ENCODE assay signal across 7 mouse cellular contexts in genomic region chr4:83417160-83417819, GRCm38 (mm10). TPM values are rescaled to one million over a fixed set of nuclear protein-coding genes. Genes with fewer than 3 reads are reported as not detected.
A peak's percentile ranks its signal among the peaks of the same experiment; 100 is the strongest.
DNase-seq lines count a peak whose midpoint lies in the region; ATAC-seq and TF ChIP-seq lines count a peak whose summit lies in the region.

Snapc3 (plus strand) TSS chr4:83417724.

- H3K36me3 ChIP-seq in embryonic facial prominence, embryonic 10.5 days (replicated peaks): peaks cover 27% of the 10 kb centered on the region
- no peaks in the 10 kb centered on the region for H3K36me3 ChIP-seq in intestine, postnatal 0 days (ENCODE audit: control insufficient read depth, insufficient read depth)
- H3K36me3 ChIP-seq in midbrain, embryonic 12.5 days: 0 out of 2 replicates have a peak, but pooled peaks cover 1% of the 10 kb centered on the region
- H3K36me3 ChIP-seq in small intestine, adult 2 months (ENCODE audit: control insufficient read depth, insufficient read depth, low read length): no peaks in the 10 kb centered on the region

- peak within 1 kb of the TSS; percentile 83 for H3K9ac ChIP-seq in intestine, postnatal 0 days (ENCODE audit: low read depth, low read length)
- H3K9ac ChIP-seq in midbrain, embryonic 12.5 days (replicated peaks): peak within 1 kb of the TSS; percentile 95

- peaks cover 13% of the 10 kb centered on the region for H3K4me1 ChIP-seq in embryonic facial prominence, embryonic 10.5 days
- no peaks in the 10 kb centered on the region for H3K4me1 ChIP-seq in intestine, postnatal 0 days (replicated peaks; ENCODE audit: control insufficient read depth, insufficient read depth, low read length)
- H3K4me1 ChIP-seq in midbrain, embryonic 12.5 days: peaks cover 15% of the 10 kb centered on the region
- peaks cover 3% of the 10 kb centered on the region; the same call in 1 of the 2 replicates for H3K4me1 ChIP-seq in small intestine, adult 2 months (ENCODE audit: control insufficient read depth, insufficient read depth, insufficient read length, low read length)

- DNase-seq in adrenal gland, postnatal 10 days: peak; percentile 97
- DNase-seq in embryonic facial prominence, embryonic 10.5 days (ENCODE audit: low spot score): peak; percentile 98
- DNase-seq in gonadal fat pad, adult 2 months (ENCODE audit: low read depth): no peak
- peak; percentile 97 for DNase-seq in left cerebral cortex, postnatal 4 days

- no peaks in the 10 kb centered on the region for H3K27me3 ChIP-seq in embryonic facial prominence, embryonic 10.5 days (replicated peaks; ENCODE audit: low read depth, poor library complexity, severe bottlenecking)
- no peaks in the 10 kb centered on the region for H3K27me3 ChIP-seq in intestine, postnatal 0 days (replicated peaks; ENCODE audit: control insufficient read depth, insufficient read depth, low read length)
- H3K27me3 ChIP-seq in midbrain, embryonic 12.5 days: no peaks in the 10 kb centered on the region
- H3K27me3 ChIP-seq in small intestine, adult 2 months (ENCODE audit: control insufficient read depth, insufficient read depth, low read length): no peaks in the 10 kb centered on the region

- WGBS in embryonic facial prominence, embryonic 10.5 days: under 1% methylated on average over 41 of the region's 41 CpGs
- under 1% methylated on average over 41 of the region's 41 CpGs for WGBS in intestine, postnatal 0 days
- WGBS in midbrain, embryonic 12.5 days: 1% methylated on average over 41 of the region's 41 CpGs
- under 1% methylated on average over 41 of the region's 41 CpGs for WGBS in small intestine, adult 2 months

- H3K4me2 ChIP-seq in intestine, postnatal 0 days (replicated peaks; ENCODE audit: low read depth): peak within 1 kb of the TSS; percentile 71
- peak within 1 kb of the TSS; percentile 67 for H3K4me2 ChIP-seq in midbrain, embryonic 12.5 days (replicated peaks)

- intact Hi-C loops in left cerebral cortex, postnatal 4 days (cut with DNase I): loop anchor here (10.0 kb wide), 1 partner anchor 112 kb away; no protein-coding TSS in a partner anchor

- peak; percentile 69 for TF ChIP-seq POLR2A in small intestine, adult 2 months (IDR thresholded peaks at IDR 0.05; ENCODE audit: low read depth, low read length)

- H3K4me3 ChIP-seq in embryonic facial prominence, embryonic 10.5 days: peak within 1 kb of the TSS; percentile 91
- H3K4me3 ChIP-seq in intestine, postnatal 0 days (ENCODE audit: low read depth, low read length): peak within 1 kb of the TSS; percentile 91
- peak within 1 kb of the TSS; percentile 75 for H3K4me3 ChIP-seq in midbrain, embryonic 12.5 days
- H3K4me3 ChIP-seq in small intestine, adult 2 months (ENCODE audit: low read depth, low read length): peak within 1 kb of the TSS; percentile 82

- peaks cover 4% of the 10 kb centered on the region; the same call in 1 of the 2 replicates for H3K9me3 ChIP-seq in embryonic facial prominence, embryonic 10.5 days
- no peaks in the 10 kb centered on the region for H3K9me3 ChIP-seq in intestine, postnatal 0 days (ENCODE audit: control insufficient read depth)
- 0 out of 2 replicates have a peak, but pooled peaks cover 4% of the 10 kb centered on the region for H3K9me3 ChIP-seq in midbrain, embryonic 12.5 days

- H3K27ac ChIP-seq in embryonic facial prominence, embryonic 10.5 days (replicated peaks): peak within 1 kb of the TSS; percentile 95
- H3K27ac ChIP-seq in intestine, postnatal 0 days (ENCODE audit: low read depth, low read length): peak within 1 kb of the TSS; percentile 60
- peak within 1 kb of the TSS; percentile 83 for H3K27ac ChIP-seq in midbrain, embryonic 12.5 days (replicated peaks)
- peak within 1 kb of the TSS; percentile 91 for H3K27ac ChIP-seq in small intestine, adult 2 months (ENCODE audit: insufficient read depth, low read depth, low read length)

- TF ChIP-seq CTCF in intestine, postnatal 0 days (IDR thresholded peaks at IDR 0.05; ENCODE audit: low read depth): peak; percentile 24; the same call in 1 of the 2 replicates
- TF ChIP-seq CTCF in small intestine, adult 2 months (IDR thresholded peaks at IDR 0.05; ENCODE audit: extremely low read depth, insufficient read length, insufficient replicate concordance, low read depth, low read length): no peak

- peak; percentile 99 for ATAC-seq in intestine, postnatal 0 days
- peak; percentile 100 for ATAC-seq in midbrain, embryonic 12.5 days (ENCODE audit: low FRiP score, low read depth)

RNA-seq across cellular contexts. Expression of gene Snapc3, which starts in this region (rescaled TPM):
- 10 to 100 TPM; 18.9 to 31.3 TPM for total RNA-seq in adrenal gland, postnatal 10 days (2021)
- polyA plus RNA-seq in embryonic facial prominence, embryonic 10.5 days (2016; fragmentation: Nextera tagmentation; extraction: Ambion mirVana): 61.8 and 63.3 TPM in 2 replicates
- polyA plus RNA-seq in gonadal fat pad, adult 2 months (2012; rRNA removed): 12.5 and 13.2 TPM in 2 replicates
- 12.6 and 13.3 TPM in 2 replicates for polyA plus RNA-seq in intestine, postnatal 0 days (2015; fragmentation: Nextera tagmentation; extraction: Ambion mirVana)
- total RNA-seq in left cerebral cortex, postnatal 4 days (2021): 10 to 100 TPM; 47.5 to 56.5 TPM
- 80.1 and 85.6 TPM in 2 replicates for polyA plus RNA-seq in midbrain, embryonic 12.5 days (2016; fragmentation: Nextera tagmentation; extraction: Ambion mirVana)
- 5.6 and 11.3 TPM in 2 replicates for polyA plus RNA-seq in small intestine, adult 2 months (2012; rRNA removed)
